Mouse (Mus musculus) thymus, adult 2 months (tissue): ENCODE measurements around the gene Gas2l2. TPM values are rescaled to one million over a fixed set of nuclear protein-coding genes. Genes with fewer than 3 reads are reported as not detected.

Experiments
- DNase-seq: peaks from one replicate; pipeline ENCODE4 v3.0.0; 2021
- H3K27ac ChIP-seq: fragments of 200-500 bp; 2 replicates; pipeline ENCODE4 v1.5.1; 2012; ENCODE audit warnings: low read length, control low read depth; ENCODE audit not compliant: control insufficient read depth, insufficient read depth
- H3K27me3 ChIP-seq: fragments of 200-500 bp; 2 replicates; pipeline ENCODE4 v1.6.1; 2012; ENCODE audit warnings: mild to moderate bottlenecking, low read length, moderate library complexity, mixed read lengths; ENCODE audit not compliant: control insufficient read depth, insufficient read depth
- H3K36me3 ChIP-seq: fragments of 200-500 bp; 2 replicates; pipeline ENCODE4 v1.6.1; 2012; ENCODE audit warnings: mild to moderate bottlenecking, low read length, moderate library complexity; ENCODE audit not compliant: control insufficient read depth, insufficient read depth
- H3K4me1 ChIP-seq: fragments of 200-500 bp; replicated peaks from 2 replicates; pipeline ENCODE4 v1.6.1; 2012; ENCODE audit warnings: low read length; ENCODE audit not compliant: control insufficient read depth, insufficient read depth
- H3K4me3 ChIP-seq: fragments of 200-500 bp; 2 replicates; pipeline ENCODE4 v1.5.1; 2012; ENCODE audit warnings: mild to moderate bottlenecking, low read length, control low read depth, moderate library complexity; ENCODE audit not compliant: control insufficient read depth, insufficient read depth
- CTCF ChIP-seq: fragments of 200-500 bp; IDR thresholded peaks from 2 replicates; pipeline ENCODE4 v1.5.1; 2012; ENCODE audit warnings: mild to moderate bottlenecking, control low read depth, low read length, moderate library complexity, borderline replicate concordance; ENCODE audit not compliant: control insufficient read depth, poor library complexity, insufficient read depth; ENCODE audit errors: extremely low read depth
- POLR2A ChIP-seq: fragments of 200-500 bp; IDR thresholded peaks from 2 replicates; pipeline ENCODE4 v1.6.1; 2012; ENCODE audit warnings: mild to moderate bottlenecking, low read length, control low read depth, moderate library complexity; ENCODE audit not compliant: control insufficient read depth, poor library complexity, insufficient read depth; ENCODE audit errors: extremely low read depth
- WGBS: fragments of 180-500 bp; shearing (Covaris S2); methylation state at CpG from one replicate; pipeline ENCODE4 v1.1.7; 2018; 5-methylcytosine and 5-hydroxymethylcytosine counted together
- polyA plus RNA-seq: library from polyadenylated mRNA; depleted of rRNA; stranded (reverse); fragments of >200 nt; gene quantifications from 2 replicates; pipeline ENCODE4 v1.2.3, GENCODE M21; 2012

Gene Gas2l2
- polyA plus RNA-seq, 1 experiment: 0.12 TPM

GRCm38 (mm10) chr11:83445001-83445400 lies 15.7 kb upstream of the Gas2l2 start:
- H3K36me3 ChIP-seq: no peaks in the 10 kb centered on the region
- 0 out of 2 replicates have a peak, but pooled peaks cover 4% of the 10 kb centered on the region for H3K27me3 ChIP-seq
- peak overlapping the region; percentile 21 for H3K4me3 ChIP-seq
- no peak overlapping the region for H3K27ac ChIP-seq
- 26% methylated on average over 19 of the region's 19 CpGs for WGBS
- TF ChIP-seq CTCF (peak; percentile 36; the same call in 1 of the 2 replicates), POLR2A (no peak)
- DNase-seq: no peak
- peaks cover 10% of the 10 kb centered on the region for H3K4me1 ChIP-seq

DNA sequence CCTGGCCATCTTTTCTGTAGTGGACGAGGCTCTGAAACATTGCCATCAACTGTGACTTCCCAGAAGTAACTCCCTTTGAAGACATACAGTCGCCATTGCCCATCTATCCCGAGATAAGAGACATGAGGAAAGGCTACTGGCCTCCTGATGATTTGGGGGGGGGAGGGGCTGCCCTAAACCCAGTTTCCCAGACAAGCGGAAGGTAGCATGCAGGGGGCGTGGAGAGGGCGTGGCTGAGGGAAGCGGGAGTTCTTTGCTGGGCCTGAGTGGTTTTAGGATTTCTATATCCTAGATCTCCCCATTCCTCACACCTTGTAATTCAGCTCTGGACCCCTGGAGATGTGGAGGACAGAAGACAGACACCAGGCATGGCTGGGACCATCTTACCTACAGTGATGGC lies 14.6 kb upstream of the Gas2l2 start:
- 0 out of 2 replicates have a peak, but pooled peaks cover 4% of the 10 kb centered on the region for H3K27me3 ChIP-seq
- 30% methylated on average over 7 of the region's 7 CpGs for WGBS
- peaks cover 10% of the 10 kb centered on the region for H3K4me1 ChIP-seq

GRCm38 (mm10) chr11:83442596-83443267 lies 13.5 kb upstream of the Gas2l2 start:
- H3K4me1 ChIP-seq: peaks cover 10% of the 10 kb centered on the region
- 27% methylated on average over 29 of the region's 29 CpGs for WGBS
- H3K36me3 ChIP-seq: no peaks in the 10 kb centered on the region
- H3K27me3 ChIP-seq: 0 out of 2 replicates have a peak, but pooled peaks cover 4% of the 10 kb centered on the region
- no peak for TF ChIP-seq POLR2A
- TF ChIP-seq CTCF: no peak
- H3K4me3 ChIP-seq: no peak overlapping the region
- DNase-seq: peak; percentile 72
- no peak overlapping the region for H3K27ac ChIP-seq

More for the DNA sequence above, 14.6 kb upstream of the Gas2l2 start:
- TF ChIP-seq CTCF (no peak), POLR2A (no peak)
- H3K4me3 ChIP-seq: no peak overlapping the region
- H3K36me3 ChIP-seq: no peaks in the 10 kb centered on the region
- no peak overlapping the region for H3K27ac ChIP-seq
- DNase-seq: no peak

DNA sequence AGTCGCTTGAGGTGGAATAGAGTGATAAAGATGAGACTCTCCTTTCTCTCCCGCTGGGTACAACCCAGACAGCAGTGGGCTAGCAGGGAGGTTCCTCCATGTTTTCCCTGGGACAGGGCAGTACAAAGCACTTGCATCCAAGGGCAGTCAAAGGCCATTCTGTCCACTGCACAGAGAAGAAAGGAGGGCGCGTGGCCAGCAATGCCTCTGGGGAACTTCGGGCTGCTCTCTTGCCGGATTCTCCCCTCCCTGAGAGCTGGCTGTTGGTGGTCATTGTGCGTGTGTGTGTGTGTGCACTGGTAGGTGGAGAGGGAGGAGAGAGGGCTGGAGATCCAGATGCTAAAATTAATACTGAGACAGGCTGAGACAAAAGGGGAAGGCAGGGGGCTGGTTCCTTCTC lies 12.0 kb upstream of the Gas2l2 start:
- Histone ChIP-seq H3K4me3 (no peak overlapping the region), H3K27me3 (0 out of 2 replicates have a peak, but pooled peaks cover 4% of the 10 kb centered on the region), H3K4me1 (peaks cover 10% of the 10 kb centered on the region), H3K36me3 (no peaks in the 10 kb centered on the region), H3K27ac (no peak overlapping the region)
- TF ChIP-seq CTCF (no peak), POLR2A (no peak)
- DNase-seq: no peak
- 71% methylated on average over 7 of the region's 7 CpGs for WGBS

DNA sequence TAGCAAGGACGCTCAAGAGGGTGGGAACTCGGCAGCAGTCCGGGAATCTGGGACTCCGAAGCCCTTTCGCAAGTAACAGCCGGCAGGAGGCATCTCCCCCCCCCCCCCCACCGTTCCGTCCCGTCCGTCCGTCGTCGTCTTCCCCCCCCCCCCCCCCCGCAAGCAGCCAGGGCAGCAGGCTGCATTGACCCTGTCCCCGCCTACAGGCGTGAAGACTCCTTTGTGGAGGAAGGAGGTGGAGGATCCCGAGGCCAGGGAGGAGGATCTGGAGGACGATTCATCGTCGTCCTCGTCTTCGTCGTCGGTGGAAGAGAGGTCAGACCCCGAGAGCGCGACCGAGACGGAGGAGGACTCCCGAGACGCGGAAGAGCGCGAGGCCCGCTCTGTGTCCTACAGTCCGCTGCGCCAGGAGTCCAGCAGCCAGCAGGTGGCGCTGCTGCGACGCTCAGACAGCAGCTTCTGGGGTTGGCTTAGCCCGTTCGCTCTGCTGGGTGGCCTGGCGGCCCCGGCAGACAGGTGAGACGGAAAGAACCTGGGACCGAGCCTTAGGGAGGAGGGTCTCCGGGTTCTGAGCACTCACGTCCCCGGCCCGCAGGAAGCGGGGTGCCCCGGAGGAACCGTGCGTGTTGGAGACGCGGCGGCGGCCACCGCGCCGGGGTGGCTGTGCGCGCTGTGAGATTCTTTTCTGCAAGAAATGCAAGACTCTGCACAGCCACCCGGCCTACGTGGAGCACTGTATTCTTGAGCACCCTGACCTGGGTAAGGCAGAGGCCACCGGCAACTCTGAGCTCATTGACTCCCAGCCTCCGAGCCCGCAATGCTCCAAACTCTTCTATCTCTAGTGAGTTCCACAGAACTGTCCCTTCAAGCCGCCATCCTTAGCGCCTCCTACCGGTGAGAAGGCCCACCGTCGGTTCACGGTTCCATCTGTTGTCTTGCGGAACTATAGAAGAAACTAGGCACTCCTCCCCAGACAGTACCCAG lies 11.1 kb upstream of the Gas2l2 start:
- no peak overlapping the region for H3K27ac ChIP-seq
- no peaks in the 10 kb centered on the region for H3K36me3 ChIP-seq
- peak; percentile 90 for DNase-seq
- TF ChIP-seq CTCF: peak; percentile 85
- TF ChIP-seq POLR2A: no peak
- H3K27me3 ChIP-seq: 0 out of 2 replicates have a peak, but pooled peaks cover 4% of the 10 kb centered on the region
- peaks cover 10% of the 10 kb centered on the region for H3K4me1 ChIP-seq
- WGBS: under 1% methylated on average over 69 of the region's 75 CpGs
- H3K4me3 ChIP-seq: peak overlapping the region; percentile 59

- Histone ChIP-seq H3K4me1 (peaks cover 5% of the 10 kb centered on the region), H3K27ac (no peak overlapping the region), H3K36me3 (no peaks in the 10 kb centered on the region), H3K27me3 (0 out of 2 replicates have a peak, but pooled peaks cover under 1% of the 10 kb centered on the region), H3K4me3 (peak overlapping the region; percentile 59)
- TF ChIP-seq POLR2A: no peak
- no peak for TF ChIP-seq CTCF
- DNase-seq: no peak
- WGBS: 20% methylated on average over 11 of the region's 11 CpGs
These were observed 10.3 kb upstream of the Gas2l2 start for GRCm38 (mm10) chr11:83439426-83440060.
